Mouse (Mus musculus) effector memory CD4-positive, alpha-beta T cell, adult 5 months (primary cell): ENCODE data around the gene Olfr380. TPM values are rescaled to one million over a fixed set of nuclear protein-coding genes. Genes with fewer than 3 reads are reported as not detected.

Source experiments
- polyA plus RNA-seq: library from polyadenylated mRNA; unstranded; fragments of 100-300 nt; shearing (Covaris generic); gene quantifications from one replicate; pipeline ENCODE4 v1.2.1, GENCODE M21; 2017

The Olfr380 gene
- not detected for polyA plus RNA-seq

DNA sequence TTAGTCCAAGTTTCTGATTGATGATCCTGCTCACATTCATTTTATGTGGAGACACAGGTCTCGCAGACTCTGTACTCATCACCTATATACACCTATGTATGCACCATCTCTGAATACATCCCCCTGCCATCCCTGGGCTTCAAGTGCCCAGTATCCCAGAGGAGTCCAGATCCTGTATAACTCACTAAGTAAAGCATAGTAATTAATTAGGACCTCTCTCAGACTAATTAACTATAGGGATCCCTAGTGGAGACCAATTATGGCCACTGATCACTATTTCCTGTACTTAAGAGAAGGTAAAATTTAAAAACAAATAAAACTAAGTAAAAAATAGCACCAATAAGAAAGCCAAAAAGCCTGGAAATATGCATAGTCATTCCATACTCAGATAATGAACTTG lies at the start of gene Olfr380:
Gene Olfr380 (minus strand): TSS at position 101 of the 400 bp plus-strand sequence.

DNA sequence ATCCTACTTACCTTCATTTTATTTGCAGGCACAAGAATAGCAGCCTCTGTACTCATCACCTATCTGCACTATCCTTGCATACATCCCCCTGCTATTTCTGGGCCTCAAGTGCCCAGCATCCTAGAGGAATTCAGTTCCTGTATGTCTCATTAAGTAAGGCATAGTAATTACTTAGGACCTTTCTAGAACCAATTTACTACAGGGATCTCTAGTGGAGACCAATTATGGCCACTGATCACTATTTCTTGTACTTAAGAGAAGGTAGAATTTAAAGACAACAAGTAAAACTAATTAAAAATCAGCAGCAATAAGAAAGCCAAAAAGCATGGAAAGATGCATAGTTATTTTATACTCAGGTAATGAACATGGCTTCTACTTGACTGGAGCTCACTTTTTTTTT lies 34.2 kb upstream of the Olfr380 start, which contains the start of gene Olfr381:
Gene Olfr381 (minus strand): TSS at position 101 of the 400 bp plus-strand sequence.

GRCm38 (mm10) chr11:73428377-73428776 lies 28.9 kb downstream of the Olfr380 start, which contains the start of gene Olfr378:
Olfr378 (minus strand) TSS chr11:73428477.

Other genes with a start within 250 kb of the Olfr380 start
- gene Trpv1, start 223.2 kb downstream of the Olfr380 start, polyA plus RNA-seq = not detected
- not detected for gene Trpv3, start 190.1 kb downstream of the Olfr380 start, polyA plus RNA-seq
- 0.41 TPM for gene Aspa, start 127.9 kb downstream of the Olfr380 start, polyA plus RNA-seq
- not detected for gene Gm49340, start 127.8 kb downstream of the Olfr380 start, polyA plus RNA-seq
- not detected for gene Spata22, start 127.8 kb downstream of the Olfr380 start, polyA plus RNA-seq
- not detected for gene Olfr20, start 106.7 kb downstream of the Olfr380 start, polyA plus RNA-seq
- gene Olfr376, start 86.3 kb downstream of the Olfr380 start, polyA plus RNA-seq = not detected
- not detected for gene Olfr1, start 57.9 kb downstream of the Olfr380 start, polyA plus RNA-seq
- not detected for gene Olfr378, start 29.0 kb downstream of the Olfr380 start, polyA plus RNA-seq
- not detected for gene Olfr381, start 34.1 kb upstream of the Olfr380 start, polyA plus RNA-seq
- gene Olfr382, start 59.7 kb upstream of the Olfr380 start, polyA plus RNA-seq = not detected
- gene Olfr385, start 135.5 kb upstream of the Olfr380 start, polyA plus RNA-seq = not detected
- gene Olfr384, start 141.1 kb upstream of the Olfr380 start, polyA plus RNA-seq = not detected
- gene Zfp735, start 231.3 kb upstream of the Olfr380 start, polyA plus RNA-seq = not detected